Mouse (Mus musculus) cerebellum, postnatal 10 days (tissue): ENCODE measurements around the gene Atrx.

Source experiments
- DNase-seq, 2 experiments: peaks; one replicate each; pipeline ENCODE4 v3.0.0; 2021; ENCODE audit warnings: mixed read lengths in 2 of 2

The Atrx gene

GRCm38 (mm10) chrX:105767177-105767764 is 161.9 kb downstream of the Atrx start:
- peak; percentile 42 to 62 for DNase-seq

- no peak for DNase-seq
Observed at GRCm38 (mm10) chrX:105766013-105766412, 163.2 kb downstream of the Atrx start.

- peak; percentile 6 to 8 for DNase-seq
Observed at GRCm38 (mm10) chrX:105765005-105765706, 164.0 kb downstream of the Atrx start.

GRCm38 (mm10) chrX:105764162-105765004 is 164.8 kb downstream of the Atrx start, which contains the start of gene Fgf16:
TSS of gene Fgf16 (plus strand) at chrX:105764279.
- peak; percentile 10 to 12 for DNase-seq

- DNase-seq, result peak; percentile 12 to 17
Observed at GRCm38 (mm10) chrX:105763612-105764011, 165.6 kb downstream of the Atrx start.

GRCm38 (mm10) chrX:105762847-105763527 is 166.2 kb downstream of the Atrx start:
- peak; percentile 65 to 69 for DNase-seq
